ENCODE assay signal across 14 mouse cellular contexts in genomic region chr17:46278011-46278765, GRCm38 (mm10). TPM values are rescaled to one million over a fixed set of nuclear protein-coding genes. Genes with fewer than 3 reads are reported as not detected.
DNase-seq lines count a peak whose midpoint lies in the region; ATAC-seq lines count a peak whose summit lies in the region.
"Had no signal": no experiment of that assay in that cellular context is flagged by ENCODE, and none has a peak within 500 bp of the region (broad histone marks: within the 10 kb centered on the region; RNA-seq: fewer than 3 reads in every experiment).

No protein-coding gene starts in this region.

- no peak overlapping the region for H3K4me3 ChIP-seq in heart, embryonic 14.5 days (ENCODE audit: control insufficient read depth in 1 of 2, insufficient read depth in 1 of 2, low read depth in 1 of 2, low read length in 2 of 2)
- H3K4me3 ChIP-seq in heart, embryonic 16.5 days (ENCODE audit: low read length) = no peak overlapping the region
- H3K4me3 ChIP-seq in stomach, embryonic 15.5 days (replicated peaks) = no peak overlapping the region
- H3K4me3 ChIP-seq: layer of hippocampus, adult 2 months; liver, embryonic 15.5 days; midbrain, embryonic 10.5 days had no signal

- ATAC-seq in heart, embryonic 14.5 days (ENCODE audit: insufficient number of reproducible peaks, insufficient read depth, low FRiP score, low read depth) = no peak
- no peak for ATAC-seq in heart, embryonic 16.5 days (replicated peaks; ENCODE audit: extremely low read depth, insufficient read depth, low FRiP score)
- no peak for ATAC-seq in stomach, embryonic 15.5 days (ENCODE audit: insufficient read depth, low FRiP score, low read depth)

- intact Hi-C loops in heart, postnatal 25 days (cut with DNase I) = no loop called here

- no peaks in the 10 kb centered on the region for H3K9me3 ChIP-seq in heart, embryonic 14.5 days (ENCODE audit: control insufficient read depth, low read length)
- H3K9me3 ChIP-seq in heart, embryonic 16.5 days (replicated peaks; ENCODE audit: control insufficient read depth, low read length) = no peaks in the 10 kb centered on the region
- H3K9me3 ChIP-seq in stomach, embryonic 15.5 days = no peaks in the 10 kb centered on the region
- H3K9me3 ChIP-seq: liver, embryonic 15.5 days; midbrain, embryonic 10.5 days had no signal

- WGBS in heart, embryonic 14.5 days = 81% methylated on average over 12 of the region's 12 CpGs
- 81% methylated on average over 12 of the region's 12 CpGs for WGBS in heart, embryonic 16.5 days
- WGBS in stomach, embryonic 15.5 days = 84% methylated on average over 12 of the region's 12 CpGs

- DNase-seq in adrenal gland, adult (ENCODE audit: inconsistent age in 2 of 2, low spot score in 1 of 2) = peak; percentile 74 to 89
- no peak for DNase-seq in adrenal gland, adult 8-10 months
- DNase-seq in heart, postnatal 25 days (ENCODE audit: low spot score) = no peak
- DNase-seq in kidney, postnatal 10 days = no peak
- no peak for DNase-seq in layer of hippocampus, postnatal 10 days (ENCODE audit: low spot score in 2 of 2)
- DNase-seq: cerebellum, adult 11 months; lung, postnatal 14 days had no signal

- peak overlapping the region; percentile 56 to 64; a peak in 3 of 4 replicates for H3K27ac ChIP-seq in heart, embryonic 14.5 days (replicated peaks in 1 of 2; ENCODE audit: control insufficient read depth in 1 of 2, insufficient read depth in 1 of 2, low read depth in 2 of 2, low read length in 2 of 2)
- H3K27ac ChIP-seq in heart, embryonic 16.5 days (ENCODE audit: low read length) = peak overlapping the region; percentile 20
- H3K27ac ChIP-seq in stomach, embryonic 15.5 days = 0 out of 2 replicates have a peak overlapping the region, but pooled peaks have one; percentile 4
- H3K27ac ChIP-seq: layer of hippocampus, adult 2 months; liver, embryonic 15.5 days; midbrain, embryonic 10.5 days had no signal

- H3K4me1 ChIP-seq in heart, embryonic 14.5 days (ENCODE audit: control insufficient read depth in 2 of 2, insufficient read depth in 2 of 2, low read length in 2 of 2) = peaks cover 27 to 41% of the 10 kb centered on the region in 2 experiments
- peaks cover 38% of the 10 kb centered on the region for H3K4me1 ChIP-seq in heart, embryonic 16.5 days (ENCODE audit: control insufficient read depth, insufficient read depth, low read length)
- peaks cover 7% of the 10 kb centered on the region for H3K4me1 ChIP-seq in stomach, embryonic 15.5 days

- H3K4me2 ChIP-seq in heart, embryonic 14.5 days (ENCODE audit: low read length) = no peak overlapping the region
- no peak overlapping the region for H3K4me2 ChIP-seq in heart, embryonic 16.5 days (ENCODE audit: low read depth, low read length)
- no peak overlapping the region for H3K4me2 ChIP-seq in stomach, embryonic 15.5 days
- H3K4me2 ChIP-seq: liver, embryonic 15.5 days had no signal

- peaks cover 46% of the 10 kb centered on the region for H3K36me3 ChIP-seq in heart, embryonic 14.5 days (ENCODE audit: control insufficient read depth, insufficient read depth, low read length)
- peaks cover 12% of the 10 kb centered on the region; the same call in 1 of the 2 replicates for H3K36me3 ChIP-seq in heart, embryonic 16.5 days (ENCODE audit: control insufficient read depth, insufficient read depth)
- H3K36me3 ChIP-seq in stomach, embryonic 15.5 days = 0 out of 2 replicates have a peak, but pooled peaks cover 30% of the 10 kb centered on the region

- H3K27me3 ChIP-seq in heart, embryonic 14.5 days (ENCODE audit: control insufficient read depth, insufficient read depth, low read length) = no peaks in the 10 kb centered on the region
- H3K27me3 ChIP-seq in heart, embryonic 16.5 days (ENCODE audit: control insufficient read depth, insufficient read depth, low read length) = no peaks in the 10 kb centered on the region
- H3K27me3 ChIP-seq in stomach, embryonic 15.5 days (replicated peaks) = no peaks in the 10 kb centered on the region
- H3K27me3 ChIP-seq: liver, embryonic 15.5 days had no signal

- peak overlapping the region; percentile 13; the same call in 1 of the 2 replicates for H3K9ac ChIP-seq in heart, embryonic 14.5 days (ENCODE audit: low read length)
- H3K9ac ChIP-seq in heart, embryonic 16.5 days (ENCODE audit: low read length) = 0 out of 2 replicates have a peak overlapping the region, but pooled peaks have one; percentile 31
- H3K9ac ChIP-seq in stomach, embryonic 15.5 days = no peak overlapping the region
- H3K9ac ChIP-seq: liver, embryonic 15.5 days had no signal

RNA-seq across cellular contexts. Expression of gene Tjap1, which starts 4.6 kb away (rescaled TPM):
- 10 to 100 TPM; 49.3 to 72.6 (median 54.6) TPM for total RNA-seq in adrenal gland, adult 8-10 months (2022)
- polyA plus RNA-seq in heart, embryonic 14.5 days (2014; fragmentation: Nextera tagmentation; extraction: Ambion mirVana) = 33.0 and 34.6 TPM in 2 replicates
- 10 to 100 TPM; 37.1 to 40.5 TPM for total RNA-seq in heart, postnatal 25 days (2021)
- polyA plus RNA-seq in heart, embryonic 16.5 days (2015; fragmentation: Nextera tagmentation; extraction: Ambion mirVana) = 42.5 and 45.3 TPM in 2 replicates
- 33.8 and 37.2 TPM in 2 replicates for polyA plus RNA-seq in stomach, embryonic 15.5 days (2015; fragmentation: Nextera tagmentation; extraction: Ambion mirVana)
- 10 to 100 TPM; 39.0 to 41.0 TPM for total RNA-seq in layer of hippocampus, postnatal 10 days (2021)

RNA-seq across cellular contexts. Expression of gene Dlk2, which starts 19.0 kb away (rescaled TPM):
- total RNA-seq in adrenal gland, adult 8-10 months (2022) = under 1 TPM in 3 of 4 experiments, not detected in 1; 0.25 to 0.56 (median 0.38) TPM
- 0.19 and 0.57 TPM in 2 replicates for polyA plus RNA-seq in heart, embryonic 14.5 days (2014; fragmentation: Nextera tagmentation; extraction: Ambion mirVana)
- total RNA-seq in heart, postnatal 25 days (2021) = under 1 TPM; 0.39 to 0.49 TPM
- 1.3 and 1.4 TPM in 2 replicates for polyA plus RNA-seq in heart, embryonic 16.5 days (2015; fragmentation: Nextera tagmentation; extraction: Ambion mirVana)
- 4.5 and 5.7 TPM in 2 replicates for polyA plus RNA-seq in stomach, embryonic 15.5 days (2015; fragmentation: Nextera tagmentation; extraction: Ambion mirVana)
- 10 to 100 TPM; 44.4 to 52.4 TPM for total RNA-seq in layer of hippocampus, postnatal 10 days (2021)
- polyA plus RNA-seq: kidney, embryonic 14.5 days; liver, embryonic 15.5 days had no signal

RNA-seq across cellular contexts. Expression of gene Lrrc73, which starts 24.9 kb away (rescaled TPM):
- 1 to 10 TPM; 4.1 to 7.5 (median 6.0) TPM for total RNA-seq in adrenal gland, adult 8-10 months (2022)
- polyA plus RNA-seq in heart, embryonic 14.5 days (2014; fragmentation: Nextera tagmentation; extraction: Ambion mirVana) = 0.53 and 0.92 TPM in 2 replicates
- under 1 TPM; 0.20 to 0.26 TPM for total RNA-seq in heart, postnatal 25 days (2021)
- polyA plus RNA-seq in heart, embryonic 16.5 days (2015; fragmentation: Nextera tagmentation; extraction: Ambion mirVana) = 0.64 and 0.68 TPM in 2 replicates
- polyA plus RNA-seq in stomach, embryonic 15.5 days (2015; fragmentation: Nextera tagmentation; extraction: Ambion mirVana) = 0.58 and 1.1 TPM in 2 replicates
- 10 to 100 TPM; 88.1 to 93.6 TPM for total RNA-seq in layer of hippocampus, postnatal 10 days (2021)
- polyA plus RNA-seq: liver, embryonic 15.5 days had no signal

RNA-seq across cellular contexts. Expression of gene Yipf3, which starts 30.3 kb away (rescaled TPM):
- total RNA-seq in adrenal gland, adult 8-10 months (2022) = 100 to 1,000 TPM; 157 to 205 (median 185) TPM
- polyA plus RNA-seq in heart, embryonic 14.5 days (2014; fragmentation: Nextera tagmentation; extraction: Ambion mirVana) = 90.8 and 93.0 TPM in 2 replicates
- 10 to 100 TPM; 81.8 to 82.6 TPM for total RNA-seq in heart, postnatal 25 days (2021)
- 78.4 and 89.3 TPM in 2 replicates for polyA plus RNA-seq in heart, embryonic 16.5 days (2015; fragmentation: Nextera tagmentation; extraction: Ambion mirVana)
- 98.2 and 104 TPM in 2 replicates for polyA plus RNA-seq in stomach, embryonic 15.5 days (2015; fragmentation: Nextera tagmentation; extraction: Ambion mirVana)
- total RNA-seq in layer of hippocampus, postnatal 10 days (2021) = 10 to 100 TPM; 68.7 to 70.3 TPM

RNA-seq across cellular contexts. Expression of gene Polr1c, which starts 30.3 kb away (rescaled TPM):
- 100 to 1,000 TPM in 2 of 4 experiments, 10 to 100 TPM in 2; 83.8 to 116 (median 104) TPM for total RNA-seq in adrenal gland, adult 8-10 months (2022)
- polyA plus RNA-seq in heart, embryonic 14.5 days (2014; fragmentation: Nextera tagmentation; extraction: Ambion mirVana) = 43.6 and 48.7 TPM in 2 replicates
- total RNA-seq in heart, postnatal 25 days (2021) = 10 to 100 TPM; 20.9 to 26.1 TPM
- 46.3 and 47.8 TPM in 2 replicates for polyA plus RNA-seq in heart, embryonic 16.5 days (2015; fragmentation: Nextera tagmentation; extraction: Ambion mirVana)
- 77.4 and 79.8 TPM in 2 replicates for polyA plus RNA-seq in stomach, embryonic 15.5 days (2015; fragmentation: Nextera tagmentation; extraction: Ambion mirVana)
- total RNA-seq in layer of hippocampus, postnatal 10 days (2021) = 10 to 100 TPM; 37.2 to 40.1 TPM

Comparison
In these comparisons a context has a peak if more than half of its experiments do, and no peak if none do; other contexts are left out.
1. DNase-seq: peak in adrenal gland, adult (2 of 2); none in adrenal gland, adult 8-10 months (single experiment), heart, postnatal 25 days (single experiment), kidney, postnatal 10 days (single experiment) and layer of hippocampus, postnatal 10 days (0 of 2).
2. H3K27ac ChIP-seq: peak in every context shown above with its lines; median percentile 60 in heart, embryonic 14.5 days; 20 in heart, embryonic 16.5 days; 4 in stomach, embryonic 15.5 days.
3. RNA of gene Dlk2, which starts 19.0 kb away (total RNA-seq): 44.4 to 52.4 TPM in layer of hippocampus, postnatal 10 days; 0.39 to 0.49 TPM in heart, postnatal 25 days and 0.25 to 0.56 TPM in adrenal gland, adult 8-10 months; every median in the first group is over 10 times any median in the second.
4. RNA of gene Lrrc73, which starts 24.9 kb away (total RNA-seq): 88.1 to 93.6 TPM in layer of hippocampus, postnatal 10 days; 4.1 to 7.5 TPM in adrenal gland, adult 8-10 months and 0.20 to 0.26 TPM in heart, postnatal 25 days; every median in the first group is over 10 times any median in the second.